Mouse (Mus musculus) heart, adult 2 months (tissue): Measurements from ENCODE around the gene Nckap5.

ENCODE experiments used
- CTCF ChIP-seq: fragments of 200-600 bp; IDR thresholded peaks from 2 replicates; pipeline ENCODE4 v1.8.1; 2022; ENCODE audit warnings: antibody characterized with exemption, mild to moderate bottlenecking, moderate library complexity
- POLR2A ChIP-seq: fragments of 200-500 bp; IDR thresholded peaks from 2 replicates; pipeline ENCODE4 v1.6.1; 2011; ENCODE audit warnings: mild to moderate bottlenecking, low read depth, low read length, control low read depth; ENCODE audit not compliant: insufficient read depth

DNA sequence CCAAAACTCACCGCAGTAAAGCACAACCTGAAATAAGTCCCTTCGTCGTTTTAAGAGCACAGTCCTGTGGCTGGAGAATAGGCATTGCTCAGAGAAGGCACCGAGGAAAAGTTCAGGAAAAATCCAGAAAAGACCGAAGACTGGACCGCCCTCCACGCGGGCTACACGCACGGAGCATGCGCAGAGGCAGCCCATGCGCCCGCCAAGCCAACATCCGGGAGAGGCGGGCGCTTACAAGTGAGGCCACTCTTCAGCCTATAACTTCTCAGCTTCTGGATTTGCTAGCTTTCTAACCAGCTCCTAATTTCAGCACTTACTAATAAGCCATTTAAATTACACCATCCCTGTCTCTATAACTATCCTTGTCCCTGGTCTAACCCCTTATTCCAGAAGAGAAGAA, 124.0 kb downstream of the Nckap5 start:
- no peak for TF ChIP-seq CTCF
- no peak for TF ChIP-seq POLR2A
